Mouse (Mus musculus): ENCODE data around the gene Bnipl. TPM values are rescaled to one million over a fixed set of nuclear protein-coding genes. Genes with fewer than 3 reads are reported as not detected.

The Bnipl gene
- total RNA-seq (2023) = not detected in 2 replicates

GRCm38 (mm10) chr3:95250783-95251424, at the start of gene Bnipl:
Gene Bnipl, minus strand, starts transcription at chr3:95251193.

GRCm38 (mm10) chr3:95281216-95282126, 30.5 kb upstream of the Bnipl start, which contains the start of the genes Mindy1 and Prune1:
Gene Mindy1, plus strand, starts transcription at chr3:95281345.
Gene Prune1, minus strand, starts transcription at chr3:95282076.

GRCm38 (mm10) chr3:95241498-95241897, 9.5 kb downstream of the Bnipl start, which contains the start of gene Gm128:
Gene Gm128, minus strand, starts transcription at chr3:95241598.

GRCm38 (mm10) chr3:95231298-95232221, 19.4 kb downstream of the Bnipl start, which contains the start of gene Mllt11:
Gene Mllt11, minus strand, starts transcription at chr3:95232171.

GRCm38 (mm10) chr3:95228148-95228893, 22.7 kb downstream of the Bnipl start, which contains the start of gene Cdc42se1:
Gene Cdc42se1, plus strand, starts transcription at chr3:95228732.

GRCm38 (mm10) chr3:95217255-95218134, 33.5 kb downstream of the Bnipl start, which contains the start of gene Gabpb2:
Gene Gabpb2, minus strand, starts transcription at chr3:95217916.

Other genes with a start within 250 kb of the Bnipl start
- gene Zfp687, start 235.7 kb downstream of the Bnipl start, total RNA-seq (2023) = 73.8 and 95.6 TPM in 2 replicates
- gene Psmd4, start 208.6 kb downstream of the Bnipl start, total RNA-seq (2023) = 83.0 and 92.4 TPM in 2 replicates
- gene Pip5k1a, start 144.3 kb downstream of the Bnipl start, total RNA-seq (2023) = 29.0 and 43.7 TPM in 2 replicates
- gene Vps72, start 140.2 kb downstream of the Bnipl start, total RNA-seq (2023) = 25.3 and 27.4 TPM in 2 replicates
- 0.82 and 2.2 TPM in 2 replicates for gene Tmod4, start 126.7 kb downstream of the Bnipl start, total RNA-seq (2023)
- 42.2 and 43.7 TPM in 2 replicates for gene Scnm1, start 117.2 kb downstream of the Bnipl start, total RNA-seq (2023)
- 1.7 and 3.5 TPM in 2 replicates for gene Lysmd1, start 117.1 kb downstream of the Bnipl start, total RNA-seq (2023)
- gene Tnfaip8l2, start 108.8 kb downstream of the Bnipl start, total RNA-seq (2023) = 75.9 and 91.0 TPM in 2 replicates
- 1.2 and 1.7 TPM in 2 replicates for gene Sema6c, start 90.7 kb downstream of the Bnipl start, total RNA-seq (2023)
- 35.0 and 43.7 TPM in 2 replicates for gene Gabpb2, start 33.3 kb downstream of the Bnipl start, total RNA-seq (2023)
- 256 and 259 TPM in 2 replicates for gene Cdc42se1, start 22.5 kb downstream of the Bnipl start, total RNA-seq (2023)
- 1.3 and 2.7 TPM in 2 replicates for gene Mllt11, start 19.0 kb downstream of the Bnipl start, total RNA-seq (2023)
- gene Gm128, start 9.6 kb downstream of the Bnipl start, total RNA-seq (2023) = 0.27 and 0.38 TPM in 2 replicates
- 188 and 238 TPM in 2 replicates for gene Mindy1, start 30.2 kb upstream of the Bnipl start, total RNA-seq (2023)
- 31.3 and 33.0 TPM in 2 replicates for gene Prune1, start 30.9 kb upstream of the Bnipl start, total RNA-seq (2023)
- gene Anxa9, start 56.0 kb upstream of the Bnipl start, total RNA-seq (2023) = 1.5 and 1.7 TPM in 2 replicates
- gene Cers2, start 63.6 kb upstream of the Bnipl start, total RNA-seq (2023) = 135 and 163 TPM in 2 replicates
- 15.1 and 20.1 TPM in 2 replicates for gene Setdb1, start 106.0 kb upstream of the Bnipl start, total RNA-seq (2023)
- gene 4930558C23Rik, start 151.6 kb upstream of the Bnipl start, total RNA-seq (2023) = not detected in 2 replicates
- 61.9 and 86.8 TPM in 2 replicates for gene Arnt, start 183.2 kb upstream of the Bnipl start, total RNA-seq (2023)
- 0.41 and 1.2 TPM in 2 replicates for gene Ctsk, start 248.1 kb upstream of the Bnipl start, total RNA-seq (2023)